Mouse (Mus musculus) neural tube, embryonic 14.5 days (tissue): ENCODE results near the gene Gm10354. TPM values are rescaled to one million over a fixed set of nuclear protein-coding genes. Genes with fewer than 3 reads are reported as not detected.
"Not testable (repeated sequence)": the region's sequence is repeated elsewhere in the genome, so short reads cannot be mapped to it uniquely, and the experiment has no call there.

Experiments used
- ATAC-seq: fragments of 200-750 bp; cut with Nextera tagmentation; 2 replicates; pipeline ENCODE4 v1.8.0; 2017; ENCODE audit warnings: low read depth, mild to moderate bottlenecking, moderate TSS enrichment, moderate library complexity
- H3K27ac ChIP-seq: fragments of 300-500 bp; sonication (generic); 2 replicates; pipeline ENCODE4 v1.5.1; 2014; ENCODE audit warnings: low read depth, mild to moderate bottlenecking, control low read depth, low read length, moderate library complexity, mixed read lengths
- H3K27me3 ChIP-seq: fragments of 300-500 bp; sonication (generic); 2 replicates; pipeline ENCODE4 v1.6.1; 2014; ENCODE audit warnings: low read length; ENCODE audit not compliant: control insufficient read depth, insufficient read depth
- H3K36me3 ChIP-seq: fragments of 300-500 bp; sonication (generic); 2 replicates; pipeline ENCODE4 v1.6.1; 2014; ENCODE audit warnings: low read length, mixed read lengths; ENCODE audit not compliant: control insufficient read depth, insufficient read depth
- H3K4me1 ChIP-seq: fragments of 300-500 bp; sonication (generic); 2 replicates; pipeline ENCODE4 v1.6.1; 2014; ENCODE audit warnings: low read length; ENCODE audit not compliant: control insufficient read depth, insufficient read depth
- H3K4me2 ChIP-seq: fragments of 300-500 bp; sonication (generic); 2 replicates; pipeline ENCODE4 v1.6.1; 2014; ENCODE audit warnings: mild to moderate bottlenecking, low read depth, low read length, control low read depth
- H3K4me3 ChIP-seq: fragments of 300-500 bp; sonication (generic); 2 replicates; pipeline ENCODE4 v1.5.1; 2014; ENCODE audit warnings: low read depth, low read length, control low read depth, mixed read lengths
- H3K9ac ChIP-seq: fragments of 300-500 bp; sonication (generic); replicated peaks from 2 replicates; pipeline ENCODE4 v1.6.1; 2014; ENCODE audit warnings: low read depth, mild to moderate bottlenecking, control low read depth, low read length, mixed read lengths
- H3K9me3 ChIP-seq: fragments of 300-500 bp; sonication (generic); 2 replicates; pipeline ENCODE4 v1.6.1; 2016; ENCODE audit warnings: low read length; ENCODE audit not compliant: control insufficient read depth
- WGBS: fragments of 180-500 bp; shearing (Covaris S2); extraction: QIAGEN DNeasy Blood & Tissue Kit; methylation state at CpG from one replicate; pipeline ENCODE4 v1.1.7; 2014; 5-methylcytosine and 5-hydroxymethylcytosine counted together
- polyA plus RNA-seq: library from polyadenylated mRNA; unstranded; fragments of >200 nt; fragmentation: Nextera tagmentation; extraction: Ambion mirVana; gene quantifications from 2 replicates; pipeline ENCODE4 v1.2.1, GENCODE M21; 2014

The Gm10354 gene
- polyA plus RNA-seq = not detected in 2 replicates

DNA sequence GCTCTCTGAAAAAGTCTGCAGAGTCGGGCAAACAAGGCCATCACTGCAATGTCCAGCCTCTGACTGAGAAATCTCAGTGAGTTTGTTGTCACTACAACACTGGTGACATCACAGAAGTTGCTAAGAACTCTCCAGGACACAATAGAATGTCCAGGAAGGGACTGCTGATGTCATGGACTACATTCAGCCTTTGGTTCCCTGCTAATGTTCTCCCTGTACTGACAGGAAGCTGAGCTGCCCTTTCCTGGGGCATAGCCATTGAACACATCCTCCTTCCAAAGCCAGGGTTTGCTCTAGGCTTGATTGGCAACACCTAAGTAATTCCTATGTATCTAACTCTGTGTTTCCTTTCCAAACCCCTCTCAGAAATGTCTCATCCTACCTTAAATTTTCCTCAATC is at the start of gene Gm10354:
Gene Gm10354, minus strand, starts transcription at position 101 of the 400 bp plus-strand sequence.
- WGBS = no CpG with 5 or more reads among the region's 1 CpGs
- H3K4me3 ChIP-seq, H3K9me3 ChIP-seq, H3K4me2 ChIP-seq, H3K4me1 ChIP-seq, H3K36me3 ChIP-seq, H3K27ac ChIP-seq, H3K9ac ChIP-seq, H3K27me3 ChIP-seq, ATAC-seq: not testable (repeated sequence)

DNA sequence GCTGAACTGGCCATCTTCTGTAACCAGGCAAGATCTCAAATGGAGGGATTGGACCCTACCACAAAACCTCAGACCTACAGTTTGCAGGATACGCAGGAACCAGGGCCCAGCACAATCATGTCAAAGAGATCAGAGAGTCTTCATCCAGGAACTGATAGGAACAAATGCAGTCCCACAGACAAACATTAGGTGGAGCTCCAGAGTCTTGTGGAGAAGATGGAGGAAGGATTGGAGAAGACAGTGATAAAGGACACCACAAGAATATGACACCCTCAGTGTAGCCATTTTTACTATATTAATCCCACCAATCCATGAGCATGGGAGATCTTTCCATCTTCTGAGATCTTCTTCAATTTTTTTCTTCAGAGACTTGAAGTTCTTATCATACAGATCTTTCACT is 45.6 kb upstream of the Gm10354 start:
- not testable (repeated sequence) for H3K4me3 ChIP-seq, H3K9ac ChIP-seq, H3K4me1 ChIP-seq, H3K4me2 ChIP-seq, ATAC-seq, H3K27me3 ChIP-seq, H3K36me3 ChIP-seq, H3K9me3 ChIP-seq, H3K27ac ChIP-seq
- WGBS = 83% methylated on average over 1 of the region's 1 CpGs

DNA sequence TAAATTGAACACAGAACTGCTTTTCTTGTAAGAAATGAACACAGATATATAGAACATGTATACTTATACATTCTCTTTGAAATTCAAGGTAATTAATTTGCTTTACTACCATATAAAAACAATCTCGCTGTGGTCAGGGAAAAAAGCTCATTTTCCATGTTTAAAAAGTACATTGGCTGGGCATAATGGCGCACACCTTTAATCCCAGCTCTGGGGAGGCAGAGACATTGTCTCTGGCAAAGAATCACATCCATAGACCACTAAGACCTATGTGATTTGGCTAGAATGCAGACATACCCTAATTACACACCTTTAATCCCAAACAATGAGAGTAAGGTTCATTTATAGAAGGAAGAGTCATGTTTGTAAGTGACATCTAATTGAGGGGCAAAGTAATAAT is 41.3 kb upstream of the Gm10354 start:
- WGBS = 68% methylated on average over 2 of the region's 2 CpGs
- not testable (repeated sequence) for H3K27me3 ChIP-seq, H3K9me3 ChIP-seq, ATAC-seq, H3K4me1 ChIP-seq, H3K9ac ChIP-seq, H3K36me3 ChIP-seq, H3K27ac ChIP-seq, H3K4me3 ChIP-seq, H3K4me2 ChIP-seq

DNA sequence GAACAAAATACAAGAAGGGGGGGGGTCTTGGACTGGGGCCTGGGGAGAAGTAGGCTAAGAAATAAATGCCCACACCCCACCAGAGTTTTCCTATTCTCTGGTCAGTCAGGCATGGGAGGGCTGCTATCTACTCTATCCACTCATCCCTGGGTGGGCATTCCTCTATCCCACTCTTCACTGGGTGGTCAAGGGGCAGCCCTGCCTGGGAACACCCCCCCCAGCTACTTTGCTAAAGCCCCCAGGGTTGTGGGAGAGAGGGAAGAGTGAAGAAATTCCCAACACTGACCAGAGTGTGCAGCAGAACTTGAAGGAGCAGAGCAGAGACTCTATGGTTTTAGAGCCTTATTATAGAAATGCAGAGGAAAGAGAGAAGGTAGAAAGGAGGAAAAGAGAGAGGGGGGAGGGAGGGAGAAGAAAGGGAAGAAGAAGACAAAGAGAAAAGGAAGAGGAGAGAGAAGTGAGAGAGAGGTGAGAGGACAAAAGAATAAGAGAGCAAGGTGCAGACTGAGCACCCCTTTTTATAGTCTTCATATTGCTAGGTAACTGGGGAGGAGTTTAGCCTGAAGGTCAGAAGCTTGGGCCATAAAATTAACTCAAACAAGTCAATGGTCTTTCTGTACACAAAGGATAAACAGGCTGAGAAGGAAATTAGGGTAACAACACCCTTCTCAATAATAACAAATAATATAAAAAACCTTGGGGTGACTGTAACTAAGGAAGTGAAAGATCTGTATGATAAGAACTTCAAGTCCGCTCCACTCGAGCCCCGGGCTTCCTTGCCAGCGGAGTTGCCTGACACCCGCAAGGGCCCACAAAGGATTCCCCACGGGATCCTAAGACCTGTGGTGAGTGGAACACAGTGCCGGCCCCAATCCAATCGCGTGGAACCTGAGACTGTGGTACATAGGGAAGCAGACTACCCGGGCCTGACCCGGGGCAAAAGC is 32.2 kb upstream of the Gm10354 start:
- WGBS = 84% methylated on average over 11 of the region's 11 CpGs
- H3K9ac ChIP-seq, ATAC-seq, H3K27ac ChIP-seq, H3K27me3 ChIP-seq, H3K9me3 ChIP-seq, H3K36me3 ChIP-seq, H3K4me2 ChIP-seq, H3K4me3 ChIP-seq, H3K4me1 ChIP-seq: not testable (repeated sequence)

DNA sequence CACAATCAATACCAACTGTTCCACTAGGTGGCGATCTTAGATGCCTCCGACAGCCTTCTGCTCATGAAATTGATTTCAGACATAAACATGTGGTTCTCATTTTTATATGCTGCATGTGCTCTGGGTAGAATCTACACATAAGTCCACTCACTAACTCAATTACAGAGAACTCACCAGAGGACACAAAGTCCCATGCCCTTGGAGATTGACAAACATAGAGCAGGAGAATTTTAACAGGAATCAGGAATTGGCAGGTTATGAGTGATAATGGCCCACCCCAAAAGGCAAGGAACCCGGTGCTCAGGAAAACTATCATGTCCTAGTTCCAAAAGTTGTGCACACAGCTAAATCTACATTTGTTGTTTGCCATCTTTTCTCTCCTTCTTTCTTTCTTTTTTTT is 28.2 kb upstream of the Gm10354 start:
- 63% methylated on average over 3 of the region's 3 CpGs for WGBS
- H3K36me3 ChIP-seq, H3K27ac ChIP-seq, H3K4me3 ChIP-seq, ATAC-seq, H3K9ac ChIP-seq, H3K9me3 ChIP-seq, H3K27me3 ChIP-seq, H3K4me2 ChIP-seq, H3K4me1 ChIP-seq: not testable (repeated sequence)

DNA sequence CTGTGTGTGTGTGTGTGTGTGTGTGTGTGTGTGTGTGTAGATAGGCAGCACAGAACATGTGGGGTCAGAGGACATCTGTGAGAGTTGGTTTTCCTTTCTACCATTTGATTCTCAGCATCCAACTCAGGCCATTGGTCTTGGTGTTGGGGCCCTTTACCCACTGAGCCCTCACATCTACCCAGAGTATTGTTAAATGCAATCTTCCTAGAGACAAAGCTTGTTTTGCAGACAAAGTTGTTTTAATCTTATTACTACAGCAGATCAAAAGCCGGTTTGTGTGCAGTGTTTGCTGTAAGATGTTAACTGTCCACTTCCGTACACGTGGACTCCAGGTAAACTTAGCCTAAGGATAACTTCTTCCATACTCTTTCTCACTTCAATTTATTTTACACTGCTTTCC is 27.6 kb upstream of the Gm10354 start:
- not testable (repeated sequence) for H3K27ac ChIP-seq, H3K27me3 ChIP-seq, H3K9ac ChIP-seq, H3K4me1 ChIP-seq, H3K9me3 ChIP-seq, H3K4me2 ChIP-seq, ATAC-seq, H3K4me3 ChIP-seq, H3K36me3 ChIP-seq
- 69% methylated on average over 3 of the region's 3 CpGs for WGBS

DNA sequence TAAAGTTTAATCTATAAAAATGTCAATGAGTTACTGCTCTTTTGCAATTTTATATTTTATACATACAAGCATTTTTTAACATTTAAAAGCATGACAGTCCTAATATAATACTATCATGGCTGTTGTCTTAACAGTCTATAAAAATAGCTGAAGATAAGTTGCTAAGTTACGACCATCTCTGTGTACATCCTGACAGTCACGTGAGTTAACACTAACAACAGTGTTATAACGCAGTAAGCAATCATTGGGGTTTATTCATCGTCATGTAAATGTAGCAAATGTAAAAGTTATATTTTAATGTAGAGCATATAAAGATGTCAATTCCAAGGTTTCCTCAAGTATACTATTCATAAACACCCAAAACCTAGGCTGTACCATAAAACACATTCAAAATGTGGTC is 26.8 kb upstream of the Gm10354 start:
- H3K27ac ChIP-seq, H3K4me1 ChIP-seq, H3K9me3 ChIP-seq, H3K4me3 ChIP-seq, H3K36me3 ChIP-seq, H3K27me3 ChIP-seq, H3K4me2 ChIP-seq, H3K9ac ChIP-seq: not testable (repeated sequence)
- peak; percentile 57 for ATAC-seq
- 54% methylated on average over 2 of the region's 4 CpGs for WGBS

DNA sequence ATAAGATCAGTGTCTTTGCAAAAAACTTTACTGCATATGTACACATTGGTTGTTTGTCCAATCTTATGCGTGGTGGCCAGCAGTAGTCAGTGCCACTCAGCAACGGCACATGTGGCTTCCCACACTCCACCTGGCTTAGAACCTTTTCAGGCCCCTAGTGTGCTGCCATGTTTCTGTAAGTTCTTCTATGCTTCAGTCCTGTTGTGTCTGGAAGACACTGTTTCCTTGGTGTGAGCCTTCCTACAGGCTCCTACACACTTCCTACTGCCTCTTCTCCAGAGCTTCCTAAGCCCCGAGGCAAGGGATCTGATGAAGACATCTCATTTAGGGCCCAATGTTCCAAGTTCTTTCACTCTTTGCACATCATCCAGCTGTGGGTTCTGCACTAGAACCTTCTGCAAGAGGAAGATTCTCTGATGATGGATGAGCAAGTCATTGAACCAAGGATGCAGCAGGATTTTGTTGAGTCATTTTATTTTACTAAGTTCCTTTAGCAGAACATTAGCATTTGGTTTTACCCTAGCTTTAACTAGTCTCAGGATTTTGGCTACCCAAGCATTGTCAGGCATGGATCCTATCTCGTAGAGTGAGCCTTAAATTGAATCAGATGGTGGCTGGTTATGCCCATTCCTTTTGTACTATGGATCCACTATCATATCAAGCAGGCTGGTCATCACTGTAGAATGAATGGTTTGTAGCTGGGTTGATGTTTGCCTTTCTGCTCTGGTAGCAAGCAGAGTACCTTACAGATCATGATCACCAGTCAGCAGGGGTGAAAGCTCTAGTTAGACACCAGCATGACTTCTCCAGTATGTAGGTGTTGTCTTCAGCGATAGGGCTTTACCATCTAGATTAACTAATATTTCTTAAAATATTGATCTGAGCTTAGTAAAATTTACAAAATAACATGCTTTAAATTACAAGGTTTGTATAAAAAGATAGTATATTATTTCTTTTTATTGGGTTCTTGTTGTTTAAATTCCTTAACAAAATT is 26.1 kb upstream of the Gm10354 start:
- H3K4me1 ChIP-seq, H3K9ac ChIP-seq, H3K27ac ChIP-seq, H3K4me2 ChIP-seq, H3K4me3 ChIP-seq, H3K9me3 ChIP-seq, H3K36me3 ChIP-seq, H3K27me3 ChIP-seq: not testable (repeated sequence)
- peak; percentile 84 for ATAC-seq
- 80% methylated on average over 5 of the region's 5 CpGs for WGBS

DNA sequence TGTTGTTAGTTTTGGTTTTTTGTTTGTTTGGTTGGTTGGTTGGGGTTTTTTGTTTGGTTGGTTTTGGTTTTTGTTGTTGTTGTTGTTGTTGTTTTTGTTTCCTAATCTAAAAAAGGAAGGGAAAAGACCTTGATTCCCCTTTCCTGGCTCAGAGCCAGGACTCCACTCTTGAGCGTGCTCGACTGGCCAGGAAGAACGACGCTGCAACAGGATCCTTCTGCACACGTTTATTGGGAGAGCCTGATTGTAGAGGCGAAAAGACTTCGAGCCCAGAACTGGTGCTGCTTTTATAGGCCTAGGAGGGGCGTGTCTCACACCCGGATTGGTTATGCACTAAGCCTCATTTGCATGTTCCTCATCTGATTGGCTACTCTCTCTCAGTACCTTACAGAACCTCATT is 19.3 kb upstream of the Gm10354 start:
- not testable (repeated sequence) for H3K36me3 ChIP-seq, H3K27me3 ChIP-seq, H3K4me2 ChIP-seq, ATAC-seq, H3K9me3 ChIP-seq, H3K4me1 ChIP-seq, H3K27ac ChIP-seq, H3K4me3 ChIP-seq, H3K9ac ChIP-seq
- 78% methylated on average over 9 of the region's 9 CpGs for WGBS
